In the genomic region with DNA sequence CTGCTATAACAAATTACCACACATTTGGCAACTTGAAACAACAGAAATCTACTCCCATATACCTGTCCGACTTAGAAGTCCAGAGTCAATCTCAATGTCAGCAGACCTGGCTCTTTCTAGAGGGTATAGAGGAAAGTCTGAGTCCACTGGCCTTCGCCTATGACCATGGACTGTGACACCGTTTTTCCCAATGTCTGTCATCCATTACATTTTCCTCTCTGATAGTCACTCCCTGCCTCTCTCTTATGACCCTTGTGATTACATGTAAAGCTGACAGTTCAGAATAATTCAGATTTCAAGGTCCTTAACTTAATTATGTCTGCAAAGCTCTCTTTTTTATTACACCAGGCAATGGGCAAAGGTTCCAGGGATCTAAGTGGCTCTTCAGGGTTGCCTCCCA, we compare ENCODE assay signal across 27 mouse cellular contexts.
"Had no signal": no experiment of that assay in that cellular context is flagged by ENCODE, and none has a peak within 500 bp of the region (broad histone marks: within the 10 kb centered on the region; RNA-seq: fewer than 3 reads in every experiment).

No protein-coding gene starts in this region.

- H3K4me2 ChIP-seq: heart, embryonic 12.5 days; hindbrain, embryonic 12.5 days; hindbrain, embryonic 14.5 days; kidney, embryonic 15.5 days; limb, embryonic 12.5 days; liver, embryonic 11.5 days had no signal

- H3K9me3 ChIP-seq: heart, embryonic 12.5 days; hindbrain, embryonic 10.5 days; hindbrain, embryonic 12.5 days; kidney, embryonic 15.5 days; limb, embryonic 10.5 days; limb, embryonic 12.5 days had no signal

- H3K27ac ChIP-seq: gastrocnemius, adult 2 months; heart, adult 2 months; hindbrain, embryonic 10.5 days; hindbrain, embryonic 12.5 days; hindbrain, embryonic 14.5 days; kidney, embryonic 15.5 days; kidney, postnatal 0 days; layer of hippocampus, adult 2 months; limb, embryonic 10.5 days; limb, embryonic 12.5 days; liver, embryonic 14.5 days had no signal

- H3K27me3 ChIP-seq: heart, embryonic 12.5 days; hindbrain, embryonic 12.5 days; kidney, embryonic 15.5 days; limb, embryonic 12.5 days had no signal

- H3K4me3 ChIP-seq: gastrocnemius, adult 2 months; heart, adult 2 months; heart, embryonic 12.5 days; hindbrain, embryonic 10.5 days; hindbrain, embryonic 12.5 days; kidney, embryonic 15.5 days; layer of hippocampus, adult 2 months; limb, embryonic 10.5 days; limb, embryonic 12.5 days had no signal

- DNase-seq: forebrain, postnatal 0 days; gastrocnemius, adult 2 months; gastrocnemius, postnatal 10 days; gastrocnemius, postnatal 25 days; heart, adult 2 months; heart, postnatal 10 days; heart, postnatal 4 days; kidney, adult 11 months; kidney, adult 2 months; kidney, adult 9 months; kidney, postnatal 14 days; kidney, postnatal 36 days; layer of hippocampus, postnatal 36 days; liver had no signal

- H3K36me3 ChIP-seq: heart, embryonic 12.5 days; hindbrain, embryonic 10.5 days; hindbrain, embryonic 12.5 days; kidney, embryonic 15.5 days; limb, embryonic 10.5 days; limb, embryonic 12.5 days had no signal

- ATAC-seq: forebrain, postnatal 0 days; hindbrain, embryonic 16.5 days; inflammation-experienced regulatory T-cells, adult 6 months had no signal

- H3K9ac ChIP-seq: forebrain, postnatal 0 days; heart, embryonic 12.5 days; hindbrain, embryonic 12.5 days; hindbrain, embryonic 14.5 days; kidney, embryonic 15.5 days; limb, embryonic 12.5 days; liver, embryonic 14.5 days had no signal

- H3K4me1 ChIP-seq: heart, embryonic 12.5 days had no signal
